Mouse (Mus musculus): Measurements from ENCODE around the gene Calcoco1.
"Not testable (repeated sequence)": the region's sequence is repeated elsewhere in the genome, so short reads cannot be mapped to it uniquely, and the experiment has no call there.

Calcoco1 gene

GRCm38 (mm10) chr15:102692991-102693411 is 29.0 kb downstream of the Calcoco1 start:
- no peak for DNase-seq (ENCODE audit: low read depth, low spot score)

GRCm38 (mm10) chr15:102692321-102692804 is 29.6 kb downstream of the Calcoco1 start:
- DNase-seq (ENCODE audit: low read depth, low spot score) = no peak

- DNase-seq (ENCODE audit: low read depth, low spot score) = no peak
These were observed 36.2 kb downstream of the Calcoco1 start for GRCm38 (mm10) chr15:102685791-102686190.

DNA sequence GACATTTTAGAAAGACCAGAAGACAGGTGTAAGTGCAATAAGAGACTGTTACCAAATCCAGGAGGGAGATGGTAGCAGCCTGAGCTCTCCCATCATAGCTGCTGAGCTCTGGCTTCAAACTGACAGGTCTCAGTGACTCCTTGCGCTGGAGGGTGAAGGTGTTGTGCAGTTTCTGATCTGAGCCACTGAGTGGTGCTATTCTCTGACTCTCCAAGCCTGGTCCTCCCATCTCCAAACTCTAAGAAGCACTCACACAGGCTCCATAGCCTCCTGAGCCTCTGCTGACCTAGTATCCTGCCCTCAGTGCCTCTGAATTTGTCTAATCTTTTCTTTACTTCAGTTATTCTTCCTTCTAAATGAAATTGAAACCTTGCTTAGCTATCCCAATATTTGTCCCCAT is 38.3 kb downstream of the Calcoco1 start:
- no peak for DNase-seq (ENCODE audit: low read depth, low spot score)

- no peak for DNase-seq (ENCODE audit: low read depth, low spot score)
These were observed 45.6 kb downstream of the Calcoco1 start for GRCm38 (mm10) chr15:102676345-102676744.

DNA sequence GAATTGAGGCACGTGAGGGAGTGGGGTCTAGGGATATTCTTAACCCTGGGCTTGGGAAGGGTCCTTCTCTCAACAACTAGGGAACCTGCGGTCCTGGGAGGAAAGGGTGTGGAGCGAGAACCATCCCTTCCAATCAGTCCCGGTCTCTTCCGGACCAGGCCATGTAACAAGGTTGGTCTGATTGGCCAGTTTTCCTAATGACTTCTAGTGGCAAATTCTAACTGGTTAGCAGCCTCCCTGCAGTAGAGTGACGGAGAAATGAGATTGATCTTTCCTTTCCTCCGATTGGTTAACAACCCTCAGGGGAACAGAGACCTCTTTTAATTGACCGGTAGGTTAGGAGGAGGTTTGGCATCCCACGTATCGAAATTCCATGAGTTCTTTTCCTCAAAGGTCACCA is 48.4 kb downstream of the Calcoco1 start:
- peak; percentile 90 for DNase-seq (ENCODE audit: low read depth, low spot score)

- peak; percentile 45 for DNase-seq (ENCODE audit: low read depth, low spot score)
These were observed 49.5 kb downstream of the Calcoco1 start, which contains the start of gene Atp5g2 for GRCm38 (mm10) chr15:102672215-102673071. Gene Atp5g2, minus strand, starts transcription at chr15:102672352.

GRCm38 (mm10) chr15:102671721-102672214 is 50.2 kb downstream of the Calcoco1 start:
- no peak for DNase-seq (ENCODE audit: low read depth, low spot score)

- DNase-seq (ENCODE audit: low read depth, low spot score) = peak; percentile 99
These were observed 51.0 kb downstream of the Calcoco1 start for GRCm38 (mm10) chr15:102670767-102671575.

DNA sequence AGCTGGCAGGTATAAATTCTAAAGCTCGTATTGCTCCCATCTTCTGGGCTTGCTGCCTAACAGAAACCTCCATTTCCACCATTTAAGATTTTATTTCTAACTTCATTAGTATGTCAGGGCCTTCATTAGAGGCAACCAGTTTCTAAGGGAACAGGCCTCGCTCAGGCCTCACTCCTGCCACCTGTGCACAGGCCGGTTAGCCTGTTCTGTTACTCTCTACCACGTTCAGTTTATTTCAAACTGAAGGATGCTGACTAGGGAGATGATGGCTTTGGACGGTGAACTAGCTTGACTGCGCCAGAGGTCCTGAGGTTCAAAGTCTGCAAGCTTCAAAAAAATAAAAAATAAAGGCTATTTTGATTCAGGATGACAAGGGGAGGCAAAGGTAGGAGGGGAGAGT is 51.7 kb downstream of the Calcoco1 start:
- DNase-seq (ENCODE audit: low read depth, low spot score) = no peak

- DNase-seq (ENCODE audit: low read depth, low spot score) = no peak
These were observed 52.4 kb downstream of the Calcoco1 start for GRCm38 (mm10) chr15:102669571-102669970.

DNA sequence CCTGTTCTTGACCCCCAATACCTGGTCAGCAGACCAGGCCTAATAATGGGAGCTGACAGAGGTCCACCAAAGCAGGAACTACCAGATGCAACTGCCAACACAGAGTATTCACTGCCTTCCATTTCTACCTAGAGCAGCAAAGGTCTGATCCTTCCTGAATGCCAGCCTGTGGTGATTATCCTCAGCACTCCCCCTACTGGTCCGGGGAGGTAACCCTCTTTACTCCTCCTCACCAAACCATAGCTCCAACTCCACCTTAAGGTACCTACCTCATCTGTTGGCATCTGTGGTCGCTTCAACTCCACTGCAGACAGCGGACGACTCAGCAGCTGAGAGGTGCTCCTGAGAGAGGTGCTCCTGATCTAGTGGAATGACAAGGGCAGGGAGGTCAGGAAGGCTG is 56.5 kb downstream of the Calcoco1 start:
- no peak for DNase-seq (ENCODE audit: low read depth, low spot score)

- no peak for DNase-seq (ENCODE audit: low read depth, low spot score)
These were observed 58.2 kb downstream of the Calcoco1 start for GRCm38 (mm10) chr15:102663825-102664224.

DNA sequence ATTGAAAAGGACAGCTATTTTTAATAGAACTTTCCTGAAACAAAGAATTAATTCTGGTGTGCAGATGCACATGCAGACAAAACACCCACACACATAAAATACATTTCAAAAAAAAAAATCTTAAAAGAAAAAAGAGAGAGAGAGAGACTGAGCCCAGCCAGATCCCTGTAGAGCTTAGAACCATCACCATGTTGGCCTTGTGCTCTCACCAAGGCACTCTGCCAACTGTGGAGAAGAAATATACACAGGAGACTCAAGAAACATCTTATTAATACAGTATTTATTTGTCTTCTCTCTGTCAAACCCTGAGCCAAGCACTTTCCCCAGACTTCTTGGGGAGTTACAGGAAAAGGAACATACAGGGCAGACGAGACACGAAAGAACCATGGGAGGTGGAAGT is 59.4 kb downstream of the Calcoco1 start:
- DNase-seq (ENCODE audit: low read depth, low spot score) = not testable (repeated sequence)

GRCm38 (mm10) chr15:102657926-102658381 is 64.0 kb downstream of the Calcoco1 start:
- DNase-seq (ENCODE audit: low read depth, low spot score) = peak; percentile 80

Measured in telencephalon, adult 2 months (tissue).